ENCODE assay signal across 21 mouse cellular contexts in genomic region chr19:10839010-10839892, GRCm38 (mm10). TPM values are rescaled to one million over a fixed set of nuclear protein-coding genes. Genes with fewer than 3 reads are reported as not detected.
DNase-seq lines count a peak whose midpoint lies in the region; ATAC-seq and TF ChIP-seq lines count a peak whose summit lies in the region.
"Had no signal": no experiment of that assay in that cellular context is flagged by ENCODE, and none has a peak within 500 bp of the region (broad histone marks: within the 10 kb centered on the region; RNA-seq: fewer than 3 reads in every experiment).

TSS of gene Slc15a3 (plus strand) at chr19:10839727.

- no peaks in the 10 kb centered on the region for H3K4me1 ChIP-seq in midbrain, embryonic 11.5 days (ENCODE audit: control insufficient read depth, insufficient read depth, low read length)
- no peaks in the 10 kb centered on the region for H3K4me1 ChIP-seq in midbrain, postnatal 0 days (ENCODE audit: insufficient read depth, low read length)
- H3K4me1 ChIP-seq in CH12.LX (ENCODE audit: control insufficient read depth in 1 of 2, insufficient read depth in 2 of 2): peaks cover 5 to 27% of the 10 kb centered on the region in 2 experiments
- H3K4me1 ChIP-seq: hindbrain, embryonic 15.5 days; limb, embryonic 15.5 days; midbrain, embryonic 13.5 days had no signal

- DNase-seq in midbrain, embryonic 11.5 days (ENCODE audit: low spot score, missing footprints): peak; percentile 49
- DNase-seq in midbrain, postnatal 0 days (ENCODE audit: low spot score): no peak
- peak; percentile 93 for DNase-seq in CH12.LX (ENCODE audit: extremely low read depth)
- DNase-seq in induced T-regulatory cell, adult 2 months (ENCODE audit: low read depth): peak; percentile 87
- DNase-seq in naive thymus-derived CD4-positive, alpha-beta T cell, adult 2 months (ENCODE audit: low read depth): peak; percentile 43
- no peak for DNase-seq in urinary bladder, postnatal 10 days (ENCODE audit: low spot score)
- DNase-seq: adrenal gland, postnatal 36 days; cerebellum, adult 9-11 months; embryo, embryonic 11 days; gastrocnemius, postnatal 10 days; heart, postnatal 14 days; kidney, adult 8-10 months; kidney, postnatal 4 days had no signal

- H3K9me3 ChIP-seq in midbrain, embryonic 11.5 days (ENCODE audit: control insufficient read depth, low read length): no peaks in the 10 kb centered on the region
- H3K9me3 ChIP-seq in midbrain, postnatal 0 days (ENCODE audit: low read length): no peaks in the 10 kb centered on the region
- no peaks in the 10 kb centered on the region for H3K9me3 ChIP-seq in CH12.LX (replicated peaks; ENCODE audit: low read length)
- H3K9me3 ChIP-seq: embryonic facial prominence, embryonic 15.5 days; forebrain, embryonic 10.5 days; heart, embryonic 10.5 days; hindbrain, embryonic 15.5 days; limb, embryonic 15.5 days; midbrain, embryonic 13.5 days had no signal

- no peak within 1 kb of the TSS for H3K9ac ChIP-seq in midbrain, embryonic 11.5 days (ENCODE audit: low read length)
- H3K9ac ChIP-seq in midbrain, postnatal 0 days (replicated peaks; ENCODE audit: low read length, poor library complexity, severe bottlenecking): no peak within 1 kb of the TSS
- peak within 1 kb of the TSS; percentile 53 for H3K9ac ChIP-seq in CH12.LX (ENCODE audit: insufficient read depth, low read depth)
- H3K9ac ChIP-seq: embryonic facial prominence, embryonic 15.5 days; hindbrain, embryonic 15.5 days; limb, embryonic 15.5 days; midbrain, embryonic 13.5 days had no signal

- TF ChIP-seq POLR2A in CH12.LX (IDR thresholded peaks at IDR 0.05; ENCODE audit: low read depth, low read length): peak; percentile 40; the same call in 1 of the 2 replicates

- ATAC-seq in midbrain, embryonic 11.5 days (ENCODE audit: low FRiP score): no peak
- no peak for ATAC-seq in midbrain, postnatal 0 days (ENCODE audit: low FRiP score)
- no peak for ATAC-seq in frontal cortex, adult (ENCODE audit: low TSS enrichment)
- ATAC-seq in megakaryocyte progenitor cell, adult 5-6 weeks (replicated peaks; ENCODE audit: poor library complexity): no peak
- ATAC-seq: midbrain, embryonic 13.5 days had no signal

- no peak within 1 kb of the TSS for H3K4me2 ChIP-seq in midbrain, embryonic 11.5 days
- no peak within 1 kb of the TSS for H3K4me2 ChIP-seq in midbrain, postnatal 0 days (ENCODE audit: low read depth, low read length, poor library complexity, severe bottlenecking)
- H3K4me2 ChIP-seq in CH12.LX (ENCODE audit: insufficient read depth, low read depth, poor library complexity, severe bottlenecking): peak within 1 kb of the TSS; percentile 65
- H3K4me2 ChIP-seq: embryonic facial prominence, embryonic 15.5 days; hindbrain, embryonic 15.5 days; limb, embryonic 15.5 days; midbrain, embryonic 13.5 days had no signal

- H3K79me2 ChIP-seq in CH12.LX (replicated peaks; ENCODE audit: control insufficient read depth, extremely low read depth, insufficient read depth, poor library complexity, severe bottlenecking): peaks cover 14% of the 10 kb centered on the region; the same call in 1 of the 2 replicates

- no peak within 1 kb of the TSS for H3K4me3 ChIP-seq in midbrain, embryonic 11.5 days (ENCODE audit: low read depth, low read length)
- no peak within 1 kb of the TSS for H3K4me3 ChIP-seq in midbrain, postnatal 0 days (ENCODE audit: low read depth, low read length)
- H3K4me3 ChIP-seq in CH12.LX (replicated peaks in 1 of 3; ENCODE audit: low read depth in 2 of 3, low read length in 2 of 3, poor library complexity in 1 of 3): peak within 1 kb of the TSS; percentile 61 to 77 (median 75)
- H3K4me3 ChIP-seq: embryonic facial prominence, embryonic 15.5 days; forebrain, embryonic 10.5 days; heart, embryonic 10.5 days; hindbrain, embryonic 15.5 days; limb, embryonic 15.5 days; midbrain, embryonic 13.5 days had no signal

- H3K36me3 ChIP-seq in midbrain, embryonic 11.5 days (ENCODE audit: control insufficient read depth, insufficient read depth, low read length): no peaks in the 10 kb centered on the region
- no peaks in the 10 kb centered on the region for H3K36me3 ChIP-seq in midbrain, postnatal 0 days (ENCODE audit: insufficient read depth, low read length)
- H3K36me3 ChIP-seq in CH12.LX (replicated peaks in 1 of 2; ENCODE audit: control insufficient read depth in 1 of 2, insufficient read depth in 1 of 2, low read length in 1 of 2): peaks cover 0 to 4% of the 10 kb centered on the region in 2 experiments
- H3K36me3 ChIP-seq: embryonic facial prominence, embryonic 15.5 days; forebrain, embryonic 10.5 days; heart, embryonic 10.5 days; hindbrain, embryonic 15.5 days; limb, embryonic 15.5 days; midbrain, embryonic 13.5 days had no signal

- TF ChIP-seq RAD21 in CH12.LX (IDR thresholded peaks at IDR 0.05; ENCODE audit: low read depth, low read length): no peak; the same call in 1 of the 2 replicates

- no peaks in the 10 kb centered on the region; the same call in 1 of the 2 replicates for H3K27me3 ChIP-seq in midbrain, embryonic 11.5 days (ENCODE audit: control insufficient read depth, insufficient read depth, low read length)
- H3K27me3 ChIP-seq in midbrain, postnatal 0 days (ENCODE audit: insufficient read depth, low read length): no peaks in the 10 kb centered on the region
- no peaks in the 10 kb centered on the region for H3K27me3 ChIP-seq in CH12.LX (replicated peaks)
- H3K27me3 ChIP-seq: embryonic facial prominence, embryonic 15.5 days; hindbrain, embryonic 15.5 days; limb, embryonic 15.5 days; midbrain, embryonic 13.5 days had no signal

- WGBS in midbrain, embryonic 11.5 days: 83% methylated on average over 15 of the region's 15 CpGs
- WGBS in midbrain, postnatal 0 days: 89% methylated on average over 15 of the region's 15 CpGs

- no peak for TF ChIP-seq CTCF in midbrain, postnatal 0 days (IDR thresholded peaks at IDR 0.05)
- peak in 1 of 2 experiments; percentile 32; a peak in 2 of 4 replicates for TF ChIP-seq CTCF in CH12.LX (conservative IDR thresholded peaks at IDR 0.05 in 1 of 2, IDR thresholded peaks at IDR 0.05 in 1 of 2; ENCODE audit: low read depth in 2 of 2, low read length in 2 of 2)

- H3K27ac ChIP-seq in midbrain, embryonic 11.5 days (ENCODE audit: low read depth, low read length): no peak within 1 kb of the TSS
- no peak within 1 kb of the TSS for H3K27ac ChIP-seq in midbrain, postnatal 0 days (ENCODE audit: low read depth, low read length)
- H3K27ac ChIP-seq in CH12.LX (ENCODE audit: insufficient read depth, low read depth): peak within 1 kb of the TSS; percentile 73
- H3K27ac ChIP-seq: embryonic facial prominence, embryonic 15.5 days; forebrain, embryonic 10.5 days; heart, embryonic 10.5 days; hindbrain, embryonic 15.5 days; limb, embryonic 15.5 days; midbrain, embryonic 13.5 days had no signal

- in situ Hi-C loops in CH12.LX (cut with MboI; ENCODE audit: low pct_ligation_motif_present, low pct_unique_long_range_greater_than_20kb, low sequenced_read_pairs): no loop called here

- dilution Hi-C loops in CH12.LX (cut with MboI; ENCODE audit: extremely low pct_ligation_motif_present, extremely low pct_unique_long_range_greater_than_20kb, low sequenced_read_pairs): no loop called here

- peak; percentile 91 for TF ChIP-seq EP300 in CH12.LX (IDR thresholded peaks at IDR 0.05; ENCODE audit: low read length)

TF ChIP-seq in CH12.LX, 34 proteins besides CTCF, POLR2A, EP300 and RAD21 (continues in another document):
- TF ChIP-seq MYC (IDR thresholded peaks at IDR 0.05; ENCODE audit: low read depth, low read length): no peak; the same call in 1 of the 2 replicates
- peak; percentile 70 for TF ChIP-seq ZNF384 (IDR thresholded peaks at IDR 0.05; ENCODE audit: low read depth, low read length)
- TF ChIP-seq PAX5 (IDR thresholded peaks at IDR 0.05; ENCODE audit: low read length): no peak
- TF ChIP-seq ZC3H11A (IDR thresholded peaks at IDR 0.05; ENCODE audit: low read depth, low read length): no peak
- 0 out of 2 replicates have a peak, but pooled peaks have one; percentile 70 for TF ChIP-seq KAT2A (IDR thresholded peaks at IDR 0.05; ENCODE audit: insufficient replicate concordance, low read length)
- peak; percentile 84 for TF ChIP-seq MAFK (IDR thresholded peaks at IDR 0.05; ENCODE audit: insufficient replicate concordance, low read length)
- no peak for TF ChIP-seq MXI1 (IDR thresholded peaks at IDR 0.05; ENCODE audit: low read depth, low read length)
- no peak for TF ChIP-seq ELF1 (IDR thresholded peaks at IDR 0.05; ENCODE audit: low read depth, low read length)
- no peak for TF ChIP-seq ZKSCAN1 (IDR thresholded peaks at IDR 0.05; ENCODE audit: borderline replicate concordance, low read depth, low read length)
- TF ChIP-seq POLR2AphosphoS2 (IDR thresholded peaks at IDR 0.05; ENCODE audit: low read depth, low read length): no peak
- TF ChIP-seq GABPA (IDR thresholded peaks at IDR 0.05; ENCODE audit: insufficient replicate concordance, low read depth, low read length): no peak
- TF ChIP-seq MAX (IDR thresholded peaks at IDR 0.05; ENCODE audit: low read length): no peak; the same call in 1 of the 2 replicates
- TF ChIP-seq BHLHE40 (IDR thresholded peaks at IDR 0.05; ENCODE audit: low read depth, low read length): peak; percentile 88
- TF ChIP-seq HCFC1 (IDR thresholded peaks at IDR 0.05; ENCODE audit: low read depth, low read length): no peak
- TF ChIP-seq UBTF (IDR thresholded peaks at IDR 0.05; ENCODE audit: low read depth, low read length): no peak
- peak; percentile 61 for TF ChIP-seq SIN3A (IDR thresholded peaks at IDR 0.05; ENCODE audit: low read length)
- TF ChIP-seq MEF2A (IDR thresholded peaks at IDR 0.05; ENCODE audit: borderline replicate concordance, low read depth, low read length): peak; percentile 61
- TF ChIP-seq IRF4 (IDR thresholded peaks at IDR 0.05; ENCODE audit: low read depth, low read length): peak; percentile 84
- no peak for TF ChIP-seq USF2 (conservative IDR thresholded peaks at IDR 0.05; ENCODE audit: low read depth, low read length)
- peak; percentile 16; the same call in 1 of the 2 replicates for TF ChIP-seq SMC3 (IDR thresholded peaks at IDR 0.05; ENCODE audit: low read depth, low read length)
- no peak for TF ChIP-seq NRF1 (IDR thresholded peaks at IDR 0.05; ENCODE audit: low read depth, low read length)
- TF ChIP-seq TCF12 (IDR thresholded peaks at IDR 0.05; ENCODE audit: low read depth, low read length): peak; percentile 76
- no peak for TF ChIP-seq ZMIZ1 (IDR thresholded peaks at IDR 0.05; ENCODE audit: low read depth, low read length)

RNA-seq across cellular contexts. Expression of gene Slc15a3, which starts in this region (rescaled TPM):
- polyA plus RNA-seq in midbrain, embryonic 11.5 days (2014; fragmentation: Nextera tagmentation; extraction: Ambion mirVana): 0.18 and 0.25 TPM in 2 replicates
- 1.3 and 1.7 TPM in 2 replicates for total RNA-seq in midbrain, postnatal 0 days (2014; rRNA removed)
- polyA plus RNA-seq in midbrain, postnatal 0 days (2015; fragmentation: Nextera tagmentation; extraction: Ambion mirVana): 0.33 and 0.56 TPM in 2 replicates
- total RNA-seq in CH12.LX (2012; rRNA removed) (84.5 and 86.7 TPM in 2 replicates), CH12.LX (2014; rRNA removed) (89.3 and 94.3 TPM in 2 replicates)
- 217 and 219 TPM in 2 replicates for polyA plus RNA-seq in CH12.LX (2012; ENCODE audit: insufficient read length, low read depth)
- 0.57 and 0.85 TPM in 2 replicates for total RNA-seq in megakaryocyte progenitor cell, adult 5-6 weeks (2015)
- 0.37 and 1.5 TPM in 2 replicates for total RNA-seq in megakaryocyte progenitor cell, adult 5-6 weeks (2017)

Comparison
In these comparisons a context has a peak if more than half of its experiments do, and no peak if none do; other contexts are left out.
1. RNA of gene Slc15a3 (total RNA-seq): 84.5 to 94.3 TPM in CH12.LX; 0.37 to 1.5 TPM in megakaryocyte progenitor cell, adult 5-6 weeks and 1.3 to 1.7 TPM in midbrain, postnatal 0 days; every median in the first group is over 10 times any median in the second.
2. RNA of gene Slc15a3 (polyA plus RNA-seq): 217 to 219 TPM in CH12.LX; 0.33 to 0.56 TPM in midbrain, postnatal 0 days and 0.18 to 0.25 TPM in midbrain, embryonic 11.5 days; every median in the first group is over 100 times any median in the second.
3. Peak in DNase-seq in midbrain, embryonic 11.5 days; RNA of the gene not detected or under 1 TPM.
4. DNase-seq: peak in CH12.LX (single experiment), induced T-regulatory cell, adult 2 months (single experiment) and naive thymus-derived CD4-positive, alpha-beta T cell, adult 2 months (single experiment); none in midbrain, postnatal 0 days (single experiment) and urinary bladder, postnatal 10 days (single experiment).
5. H3K4me3 ChIP-seq: peak in CH12.LX (3 of 3); none in midbrain, embryonic 11.5 days (single experiment) and midbrain, postnatal 0 days (single experiment).